Mouse (Mus musculus) cerebellum, postnatal 36 days (tissue): ENCODE measurements around the gene Zfp287.
"Not testable (repeated sequence)": the region's sequence is repeated elsewhere in the genome, so short reads cannot be mapped to it uniquely, and the experiment has no call there.

Experiments used
- DNase-seq, 2 experiments: peaks; one replicate each; pipeline ENCODE4 v3.0.0; 2021 to 2022; ENCODE audit warnings: mixed read lengths in 2 of 2

Gene Zfp287

DNA sequence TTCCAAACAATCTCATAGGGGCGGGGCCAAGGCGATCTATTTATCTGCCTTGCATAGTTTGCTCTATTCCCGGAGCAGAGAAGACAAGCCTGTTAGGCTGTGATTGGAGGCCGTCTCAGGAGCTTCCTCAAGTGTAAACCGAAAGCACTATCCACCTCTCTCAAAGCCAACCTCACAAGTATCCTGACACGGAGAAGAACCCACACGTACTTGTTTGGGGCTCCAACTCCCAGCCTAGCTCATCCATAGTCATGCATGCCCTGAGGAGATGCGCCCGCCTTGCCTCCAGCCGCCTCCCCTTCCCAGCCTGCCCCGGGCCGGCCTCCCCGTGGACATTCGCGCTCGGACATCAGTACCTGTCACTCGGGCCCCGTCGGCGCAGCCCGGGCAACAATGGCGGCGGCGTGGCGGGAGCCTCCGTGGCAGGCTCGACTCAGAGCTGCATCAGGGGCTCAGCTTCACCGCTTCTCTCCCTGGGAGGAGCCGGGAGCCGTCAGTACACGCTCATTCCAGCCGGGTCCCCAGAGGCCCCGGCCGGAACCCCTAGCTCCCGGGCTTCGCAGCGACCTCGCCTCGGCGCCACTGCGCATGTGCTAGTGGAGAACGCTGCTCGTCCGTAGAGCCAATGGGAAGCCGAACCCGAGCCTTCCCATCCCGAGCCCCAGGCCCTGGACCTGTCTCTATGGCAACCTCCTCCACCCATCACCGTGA, at the start of gene Zfp287:
TSS of gene Zfp287 (minus strand) at position 595 of the 711 bp plus-strand sequence.
- peak; percentile 92 to 94 for DNase-seq

GRCm38 (mm10) chr11:62776510-62776909, 44.8 kb upstream of the Zfp287 start:
- no peak for DNase-seq

DNA sequence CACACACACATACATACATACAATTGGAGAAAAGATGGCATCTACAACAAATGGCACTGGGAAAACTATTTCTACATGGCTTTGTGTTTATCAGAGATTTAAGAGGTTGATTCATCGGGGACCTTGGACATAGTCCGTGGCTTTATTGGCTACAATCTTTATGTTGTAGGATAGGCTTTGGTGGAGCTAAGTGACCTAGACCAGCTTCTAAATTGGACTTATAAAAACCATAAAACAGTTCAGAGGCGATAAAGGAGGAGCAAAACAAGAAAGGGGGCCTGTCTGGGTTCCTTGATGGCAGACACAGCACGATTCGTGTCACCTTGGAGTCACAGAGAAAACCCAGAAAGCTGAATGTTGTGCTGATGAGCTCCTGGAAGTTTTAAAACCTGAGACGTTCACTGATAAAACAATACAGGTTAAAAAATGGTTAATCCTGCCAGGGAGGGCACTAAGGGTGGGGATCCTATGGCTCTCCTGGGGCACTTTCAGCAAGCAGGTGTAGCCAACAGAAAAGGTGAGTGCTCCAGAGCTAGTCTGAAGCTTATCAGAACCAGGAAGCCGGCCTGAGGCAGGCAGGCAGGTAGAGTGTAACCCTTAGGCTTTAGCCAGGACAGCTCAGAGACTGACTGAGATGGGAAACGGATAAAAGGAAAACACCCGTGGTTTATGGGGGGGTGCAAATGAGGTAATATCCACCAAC, 29.2 kb upstream of the Zfp287 start:
- no peak for DNase-seq

DNA sequence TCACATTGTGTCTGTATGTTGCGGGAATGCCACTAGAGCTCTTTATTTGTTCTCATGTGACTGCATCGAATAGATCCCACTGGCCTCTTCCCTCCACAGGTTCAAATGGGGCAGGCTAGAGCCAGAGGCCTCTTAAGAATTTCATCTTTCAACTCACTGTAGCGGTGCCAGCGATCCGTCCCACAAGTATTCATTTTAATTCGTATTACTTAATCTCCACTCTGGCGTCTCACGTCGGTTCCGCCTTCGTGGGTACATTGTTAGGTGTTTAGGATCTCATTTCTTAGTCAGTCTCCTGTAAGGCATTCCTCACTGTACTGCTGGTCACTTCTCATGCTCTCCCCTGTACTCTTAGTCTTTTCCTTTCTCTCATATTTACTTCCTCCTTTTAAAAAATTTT, 26.8 kb upstream of the Zfp287 start:
- no peak for DNase-seq

DNA sequence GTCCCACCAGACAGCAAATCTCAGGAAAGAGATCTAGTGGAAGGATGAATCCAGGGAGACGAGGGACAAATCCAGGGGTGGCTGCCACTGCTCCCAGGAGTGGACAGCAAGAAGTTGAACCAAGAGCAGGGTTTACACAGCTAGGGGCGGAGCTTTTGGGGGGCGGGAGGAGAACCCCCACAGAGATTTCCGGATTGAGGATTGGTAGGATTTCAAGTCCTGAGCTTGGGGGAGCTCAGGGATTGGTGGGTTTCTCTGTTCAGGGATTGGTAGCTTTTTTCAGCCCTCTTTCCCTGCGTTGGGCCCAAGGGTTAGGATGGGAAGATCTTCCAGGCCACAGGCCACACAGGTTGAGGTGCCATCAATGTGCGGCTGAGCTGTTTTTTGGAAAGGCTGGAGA, 26.2 kb upstream of the Zfp287 start:
- no peak for DNase-seq

- DNase-seq, result no peak
Measured at GRCm38 (mm10) chr11:62757143-62757507, 25.4 kb upstream of the Zfp287 start.

DNA sequence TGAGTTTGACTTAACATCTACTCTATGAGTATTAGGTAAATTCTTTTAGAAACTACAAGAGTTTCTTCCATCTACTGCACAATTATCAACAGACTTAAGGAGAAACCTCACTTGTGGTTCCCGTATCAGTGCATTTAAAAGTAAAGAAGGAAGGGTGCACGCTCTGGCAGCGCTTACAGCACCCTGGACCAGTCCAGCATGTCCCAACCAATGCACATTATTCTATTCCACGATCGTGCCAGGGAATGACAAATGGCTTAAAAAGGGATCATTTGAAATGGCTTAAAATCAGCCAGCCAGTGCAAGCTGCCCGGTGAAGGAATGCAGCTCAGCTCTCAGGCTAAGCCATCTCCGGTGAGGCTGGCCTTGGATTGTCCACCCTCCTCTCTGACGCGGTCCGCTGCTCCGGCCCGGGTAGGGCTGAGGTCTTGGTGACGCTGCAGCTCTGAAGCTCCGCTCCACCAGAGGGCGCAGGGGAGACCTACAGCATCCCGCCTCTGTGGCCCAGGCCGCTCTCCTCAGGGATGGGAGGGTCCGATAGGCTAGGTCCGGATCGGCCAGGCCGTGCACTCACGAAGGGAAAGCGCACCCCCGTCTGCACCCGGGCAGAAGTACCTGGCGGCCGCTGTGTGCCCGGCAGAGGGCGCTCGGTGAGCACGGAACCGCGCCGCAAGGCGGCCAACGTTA, 24.9 kb upstream of the Zfp287 start:
- peak; percentile 99 for DNase-seq

DNA sequence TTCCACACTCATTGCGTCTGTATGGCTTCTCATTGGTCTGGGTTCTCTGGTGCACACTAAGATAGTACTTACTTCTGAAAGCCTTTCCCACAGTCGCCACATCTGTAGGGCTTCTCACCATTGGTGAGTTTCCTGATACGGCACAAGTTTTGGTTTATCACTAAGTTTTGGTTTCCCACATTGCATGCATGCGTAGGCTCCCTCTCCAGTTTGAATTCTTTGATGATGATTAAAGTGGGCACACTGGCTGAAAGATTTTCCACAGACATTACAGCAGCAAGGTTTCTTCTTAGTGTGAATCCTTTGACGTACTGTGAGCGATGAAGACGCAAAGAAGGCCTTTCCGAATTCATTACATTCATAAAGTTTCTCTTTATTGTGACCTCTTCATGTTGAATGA, 21.1 kb upstream of the Zfp287 start, which contains the start of gene Gm10428:
TSS of gene Gm10428 (plus strand) at position 321 of the 400 bp plus-strand sequence.
- no peak for DNase-seq

GRCm38 (mm10) chr11:62752191-62752590, 20.5 kb upstream of the Zfp287 start:
- no peak for DNase-seq

- not testable (repeated sequence) for DNase-seq
Measured at GRCm38 (mm10) chr11:62749445-62749844, 17.7 kb upstream of the Zfp287 start.

DNA sequence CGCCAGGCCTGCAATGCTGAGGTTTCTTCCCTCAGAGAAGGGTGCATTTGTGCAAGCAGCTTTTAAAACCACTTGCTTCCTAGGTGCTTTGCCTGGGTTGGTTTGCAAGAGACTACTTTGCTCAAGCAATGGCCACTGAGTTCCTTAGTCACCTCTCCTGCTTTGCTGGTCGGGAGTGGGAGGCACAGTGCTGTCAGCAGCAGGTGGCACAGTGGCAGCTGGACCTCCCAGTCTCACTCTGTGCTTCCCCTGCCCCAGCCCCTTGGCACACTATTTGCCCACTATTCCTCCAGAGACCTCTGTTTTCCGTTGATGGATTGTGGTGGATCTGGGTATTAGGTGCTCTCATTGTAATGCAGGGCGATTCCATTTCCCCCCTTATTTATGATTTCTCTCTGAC, 16.4 kb upstream of the Zfp287 start:
- no peak for DNase-seq

- DNase-seq, result no peak
Measured at GRCm38 (mm10) chr11:62747227-62747626, 15.5 kb upstream of the Zfp287 start.

DNA sequence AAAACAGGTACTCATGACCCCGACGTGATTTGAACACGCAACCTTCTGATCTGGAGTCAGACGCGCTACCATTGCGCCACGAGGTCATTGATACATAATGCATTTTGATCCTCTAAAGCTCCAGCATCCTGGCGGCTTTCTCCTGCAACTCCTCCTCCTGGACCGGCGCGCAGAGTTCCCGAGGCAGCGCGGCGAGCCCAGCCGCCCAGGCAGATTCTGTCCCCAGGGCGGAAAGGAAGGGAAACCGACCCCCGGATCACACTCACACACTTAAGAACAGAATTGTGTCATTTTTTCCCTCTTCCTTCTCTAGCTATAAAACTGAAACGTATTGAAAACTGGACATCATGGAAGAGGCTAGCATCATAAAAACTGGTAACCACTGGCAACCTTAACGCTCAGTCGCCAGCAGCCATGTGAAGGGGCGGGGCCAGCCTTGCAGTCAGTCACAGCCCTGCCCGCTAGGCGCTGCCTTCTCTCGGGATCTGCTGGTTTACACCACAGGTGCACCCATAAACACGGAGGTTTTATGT, 14.4 kb upstream of the Zfp287 start:
- peak; percentile 83 to 90 for DNase-seq

DNA sequence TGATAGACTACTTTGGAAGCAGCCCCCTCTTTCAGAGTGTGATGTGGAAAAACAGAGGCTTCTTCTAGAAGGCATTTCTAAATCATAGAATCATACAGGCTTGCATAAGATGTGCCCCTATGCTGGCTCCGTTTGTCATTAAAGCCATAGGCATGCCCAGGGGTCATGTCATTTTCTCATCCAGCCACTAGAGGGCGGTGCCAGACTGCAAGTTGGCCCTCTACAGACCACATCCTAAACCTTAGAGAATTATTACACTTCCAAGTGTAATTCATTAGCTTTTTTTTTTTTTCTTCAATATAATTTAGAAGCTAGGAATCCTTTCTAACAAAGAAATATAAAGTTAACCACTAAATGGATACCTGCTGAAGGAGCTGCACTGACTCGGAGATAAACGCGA, 12.4 kb upstream of the Zfp287 start:
- peak; percentile 77 to 78 for DNase-seq

DNA sequence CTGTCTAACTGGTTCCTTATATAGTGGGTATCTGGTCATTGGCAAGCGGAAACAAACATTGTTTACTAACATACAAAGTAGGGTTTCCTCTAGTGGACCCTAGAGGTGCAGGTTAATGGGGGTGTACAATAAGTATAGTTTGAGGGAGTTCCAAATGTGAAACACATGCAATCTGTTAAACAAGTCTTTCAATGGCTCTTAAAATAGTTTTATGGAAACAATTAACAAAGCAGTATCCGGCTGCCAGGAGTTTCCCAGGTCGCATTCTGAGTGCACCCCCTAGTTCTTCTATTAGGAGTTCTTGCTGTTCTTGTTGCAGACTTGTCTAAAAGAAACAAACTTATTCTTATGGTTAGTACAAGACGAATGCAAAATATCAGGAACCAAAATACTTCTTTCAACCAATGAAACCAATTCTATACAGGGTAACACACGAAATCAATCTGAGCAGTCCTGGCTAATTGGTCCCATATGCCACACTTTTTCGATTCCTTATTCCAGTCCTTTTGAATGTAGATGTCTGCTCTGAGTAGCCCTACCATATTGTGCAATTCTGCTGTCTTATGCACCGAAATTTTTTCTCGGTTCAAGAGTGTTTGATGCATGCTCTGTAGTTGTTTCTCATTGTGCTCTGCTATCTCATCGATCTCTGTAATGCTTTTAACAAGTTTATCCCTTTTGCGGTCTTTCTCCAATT, 10.7 kb upstream of the Zfp287 start:
- no peak for DNase-seq

GRCm38 (mm10) chr11:62741186-62741585, 9.5 kb upstream of the Zfp287 start:
- no peak for DNase-seq

DNA sequence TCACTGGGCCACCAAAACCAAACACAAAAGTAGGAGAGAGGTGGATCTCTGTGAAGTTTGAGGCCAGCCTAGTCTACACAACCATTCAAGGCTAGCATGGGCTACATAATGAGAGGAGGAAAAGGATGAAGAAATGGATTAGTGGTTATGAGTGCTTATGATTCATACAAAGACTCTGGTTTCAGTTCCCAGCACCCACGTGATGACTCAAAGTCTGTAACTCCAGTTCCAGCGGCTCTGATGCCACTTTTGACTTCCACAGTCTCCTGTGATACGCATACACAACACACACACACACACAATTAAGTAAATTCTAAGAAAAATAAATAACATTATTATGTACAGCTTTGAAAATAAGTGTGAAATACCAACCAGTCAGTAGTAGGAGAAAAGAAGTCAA, 960 bp upstream of the Zfp287 start:
- no peak for DNase-seq

DNA sequence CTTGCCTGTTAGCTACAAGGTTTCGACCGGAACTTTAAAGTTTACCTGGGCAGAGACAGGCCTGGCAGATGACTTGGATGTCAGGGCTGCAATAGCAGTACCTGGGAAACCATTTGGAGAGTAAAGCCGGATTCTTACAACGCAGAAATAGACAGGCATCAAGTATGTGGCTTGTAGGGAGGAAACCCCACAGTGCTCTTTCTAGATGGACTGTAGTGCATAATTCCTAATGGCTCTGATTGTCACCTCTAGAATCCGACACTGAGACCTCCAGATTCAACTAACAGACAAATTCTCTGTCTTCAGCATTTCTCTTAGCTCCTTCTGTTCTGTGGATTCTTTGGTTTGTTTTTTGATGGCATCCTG, 300 bp upstream of the Zfp287 start:
- no peak for DNase-seq

GRCm38 (mm10) chr11:62728276-62728675, 3.4 kb downstream of the Zfp287 start:
- no peak for DNase-seq

- no peak for DNase-seq
Measured at GRCm38 (mm10) chr11:62710657-62711056, 21.0 kb downstream of the Zfp287 start.

- DNase-seq, result no peak
Measured at GRCm38 (mm10) chr11:62708252-62708651, 23.5 kb downstream of the Zfp287 start.

GRCm38 (mm10) chr11:62706141-62706540, 25.6 kb downstream of the Zfp287 start:
- no peak for DNase-seq

GRCm38 (mm10) chr11:62701218-62701617, 30.5 kb downstream of the Zfp287 start:
- no peak for DNase-seq
